Mouse (Mus musculus) hematopoietic multipotent progenitor cell, adult 10-12 weeks (in vitro differentiated cells): ENCODE data around the gene Fam131b. TPM values are rescaled to one million over a fixed set of nuclear protein-coding genes. Genes with fewer than 3 reads are reported as not detected.

Experiments
- polyA plus RNA-seq: library from polyadenylated mRNA; stranded (reverse); fragments of >175 nt; gene quantifications from 2 replicates; pipeline ENCODE4 v1.2.3, GENCODE M21; 2012; ENCODE audit warnings: low replicate concordance

Fam131b gene
- 0.03 and 0.10 TPM in 2 replicates for polyA plus RNA-seq

GRCm38 (mm10) chr6:42324482-42325267 lies at the start of gene Fam131b:
Fam131b (minus strand) TSS chr6:42324643.

GRCm38 (mm10) chr6:42372816-42373547 lies 48.5 kb upstream of the Fam131b start, which contains the start of gene Epha1:
Epha1 (minus strand) TSS chr6:42373268.

GRCm38 (mm10) chr6:42349426-42350020 lies 25.1 kb upstream of the Fam131b start, which contains the start of gene Zyx:
Zyx (plus strand) TSS chr6:42349630.

GRCm38 (mm10) chr6:42286448-42286847 lies 38.0 kb downstream of the Fam131b start, which contains the start of gene Clcn1:
Clcn1 (plus strand) TSS chr6:42286685.

Other genes with a start within 250 kb of the Fam131b start
- not detected in 2 replicates for gene Tas2r139, start 183.7 kb downstream of the Fam131b start, polyA plus RNA-seq
- not detected in 2 replicates for gene Tas2r144, start 109.3 kb downstream of the Fam131b start, polyA plus RNA-seq
- 1.2 and 1.4 TPM in 2 replicates for gene Gstk1, start 78.7 kb downstream of the Fam131b start, polyA plus RNA-seq
- not detected in 2 replicates for gene Tmem139, start 62.7 kb downstream of the Fam131b start, polyA plus RNA-seq
- gene Casp2, start 59.7 kb downstream of the Fam131b start, polyA plus RNA-seq, result 6.6 and 6.8 TPM in 2 replicates
- gene Clcn1, start 38.0 kb downstream of the Fam131b start, polyA plus RNA-seq, result 0.17 TPM in 1 of 2 replicates, not detected in the other
- gene Zyx, start 25.0 kb upstream of the Fam131b start, polyA plus RNA-seq, result 993 and 3,641 TPM in 2 replicates
- 0.04 TPM in 1 of 2 replicates, not detected in the other for gene Epha1, start 48.6 kb upstream of the Fam131b start, polyA plus RNA-seq
- not detected in 2 replicates for gene Tas2r143, start 75.6 kb upstream of the Fam131b start, polyA plus RNA-seq
- gene Tas2r135, start 80.8 kb upstream of the Fam131b start, polyA plus RNA-seq, result not detected in 2 replicates
- not detected in 2 replicates for gene Tas2r126, start 109.9 kb upstream of the Fam131b start, polyA plus RNA-seq
- gene Olfr458, start 140.6 kb upstream of the Fam131b start, polyA plus RNA-seq, result not detected in 2 replicates
- not detected in 2 replicates for gene Olfr457, start 151.7 kb upstream of the Fam131b start, polyA plus RNA-seq
- not detected in 2 replicates for gene Olfr456, start 162.6 kb upstream of the Fam131b start, polyA plus RNA-seq
- not detected in 2 replicates for gene Olfr455, start 222.9 kb upstream of the Fam131b start, polyA plus RNA-seq